Mouse (Mus musculus): ENCODE data around the gene Slc26a3. TPM values are rescaled to one million over a fixed set of nuclear protein-coding genes. Genes with fewer than 3 reads are reported as not detected.
"Not testable (repeated sequence)": the region's sequence is repeated elsewhere in the genome, so short reads cannot be mapped to it uniquely, and the experiment has no call there.

Slc26a3 gene
- total RNA-seq, 1 experiment from 2014 or later, result not detected

DNA sequence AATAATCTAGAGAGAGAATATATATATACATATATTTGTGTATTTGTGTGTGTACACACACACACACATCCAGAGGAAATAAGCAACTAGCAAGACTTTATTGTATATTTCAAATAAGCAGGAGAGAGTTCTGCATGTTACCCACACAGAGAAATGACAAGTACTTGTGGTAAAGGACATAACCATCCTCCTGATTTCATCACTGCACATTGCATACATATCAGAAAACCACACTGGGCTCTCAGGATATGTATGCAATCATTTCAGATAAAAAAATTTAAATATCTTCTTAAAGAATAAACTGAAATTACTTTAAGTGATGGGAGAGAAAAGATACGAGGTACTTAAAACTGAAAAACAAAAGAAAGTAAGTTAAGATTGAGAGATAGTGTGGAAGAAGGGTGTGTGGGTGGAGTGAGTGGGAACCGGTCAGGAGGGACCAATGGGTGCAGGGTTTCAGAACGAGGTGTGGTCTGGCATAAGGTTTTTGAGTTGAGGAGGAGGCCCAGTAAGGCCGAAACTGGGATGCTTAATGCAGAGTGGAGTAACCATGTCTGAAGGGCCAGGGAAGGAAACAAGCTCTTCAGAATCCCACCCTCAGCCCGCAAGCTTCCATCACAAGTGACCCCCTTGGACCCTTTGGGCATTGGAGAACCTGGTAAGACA is 14.0 kb downstream of the Slc26a3 start:
- ATAC-seq (ENCODE audit: extremely low read depth, insufficient number of reproducible peaks, low FRiP score, poor library complexity, severe bottlenecking), result no peak

- ATAC-seq (ENCODE audit: extremely low read depth, insufficient number of reproducible peaks, low FRiP score, poor library complexity, severe bottlenecking), result peak; percentile 90
Observed at GRCm38 (mm10) chr12:31415971-31416370, 25.3 kb downstream of the Slc26a3 start.

- ATAC-seq (ENCODE audit: extremely low read depth, insufficient number of reproducible peaks, low FRiP score, poor library complexity, severe bottlenecking), result no peak
Observed at GRCm38 (mm10) chr12:31421901-31422574, 31.4 kb downstream of the Slc26a3 start.

- ATAC-seq (ENCODE audit: extremely low read depth, insufficient number of reproducible peaks, low FRiP score, poor library complexity, severe bottlenecking), result no peak
Observed at GRCm38 (mm10) chr12:31437791-31438190, 47.1 kb downstream of the Slc26a3 start.

DNA sequence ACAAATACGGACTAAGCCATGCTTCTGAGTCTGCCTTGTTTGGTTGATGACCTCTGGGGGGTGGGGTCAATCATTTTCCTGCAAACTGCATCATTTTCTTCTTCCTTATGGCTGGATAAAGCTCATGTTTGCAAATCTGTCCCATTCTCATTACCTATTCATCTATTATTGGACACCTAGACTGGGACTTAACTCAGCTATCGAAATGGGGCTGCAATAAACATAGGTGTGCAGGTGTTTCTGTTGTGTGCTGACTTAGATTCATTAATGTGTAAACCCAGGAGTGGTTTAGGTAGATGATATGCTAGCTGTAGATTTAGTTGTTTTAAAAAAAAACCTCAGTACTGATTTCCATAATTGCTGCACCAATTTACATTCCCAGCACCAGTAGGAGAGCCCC is 48.9 kb downstream of the Slc26a3 start:
- ATAC-seq (ENCODE audit: extremely low read depth, insufficient number of reproducible peaks, low FRiP score, poor library complexity, severe bottlenecking), result no peak

GRCm38 (mm10) chr12:31444131-31444546 is 53.5 kb downstream of the Slc26a3 start:
- ATAC-seq (ENCODE audit: extremely low read depth, insufficient number of reproducible peaks, low FRiP score, poor library complexity, severe bottlenecking), result no peak

- ATAC-seq (ENCODE audit: extremely low read depth, insufficient number of reproducible peaks, low FRiP score, poor library complexity, severe bottlenecking), result no peak
Observed at GRCm38 (mm10) chr12:31444827-31445226, 54.2 kb downstream of the Slc26a3 start.

GRCm38 (mm10) chr12:31449341-31449740 is 58.7 kb downstream of the Slc26a3 start:
- ATAC-seq (ENCODE audit: extremely low read depth, insufficient number of reproducible peaks, low FRiP score, poor library complexity, severe bottlenecking), result no peak

GRCm38 (mm10) chr12:31456271-31456670 is 65.6 kb downstream of the Slc26a3 start:
- ATAC-seq (ENCODE audit: extremely low read depth, insufficient number of reproducible peaks, low FRiP score, poor library complexity, severe bottlenecking), result no peak

DNA sequence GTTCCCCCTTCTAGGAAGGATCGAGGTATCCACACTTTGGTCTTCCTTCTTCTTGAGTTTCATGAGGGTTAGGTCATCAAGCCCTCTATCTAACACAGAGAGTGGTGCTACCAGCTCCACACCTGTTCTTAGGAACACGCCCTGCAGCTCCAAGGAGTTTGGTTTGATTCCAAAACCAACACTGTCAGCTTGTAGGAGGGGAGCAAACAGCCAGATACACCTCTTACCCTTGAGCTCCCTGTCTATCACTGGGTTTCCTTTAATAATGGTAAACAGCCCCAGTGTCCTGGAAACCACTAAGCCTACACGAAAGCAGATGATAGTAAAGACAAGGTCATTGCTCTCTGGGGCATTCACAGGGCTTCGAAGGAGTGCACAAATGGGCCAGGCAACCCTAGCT is 67.8 kb downstream of the Slc26a3 start:
- ATAC-seq (ENCODE audit: extremely low read depth, insufficient number of reproducible peaks, low FRiP score, poor library complexity, severe bottlenecking), result no peak

DNA sequence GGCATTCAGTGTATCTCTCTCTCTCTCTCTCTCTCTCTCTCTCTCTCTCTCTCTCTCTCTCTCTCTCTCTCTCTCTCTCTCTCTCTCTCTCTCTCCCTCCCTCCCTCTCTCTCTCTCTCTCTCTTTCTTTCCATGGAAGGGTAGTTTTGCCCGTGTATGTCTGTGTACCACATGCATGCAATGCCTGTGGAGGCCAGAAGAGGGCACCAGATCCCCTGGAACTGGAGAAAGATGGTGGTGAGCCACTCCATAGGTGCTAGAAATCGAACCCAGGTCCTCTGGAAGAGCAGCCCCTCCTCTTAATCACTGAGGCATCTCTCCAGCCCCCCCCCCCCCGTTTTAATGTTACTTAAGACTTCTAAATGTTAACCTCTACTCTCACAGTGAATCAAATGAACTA is 69.6 kb downstream of the Slc26a3 start:
- not testable (repeated sequence) for ATAC-seq (ENCODE audit: extremely low read depth, insufficient number of reproducible peaks, low FRiP score, poor library complexity, severe bottlenecking)

DNA sequence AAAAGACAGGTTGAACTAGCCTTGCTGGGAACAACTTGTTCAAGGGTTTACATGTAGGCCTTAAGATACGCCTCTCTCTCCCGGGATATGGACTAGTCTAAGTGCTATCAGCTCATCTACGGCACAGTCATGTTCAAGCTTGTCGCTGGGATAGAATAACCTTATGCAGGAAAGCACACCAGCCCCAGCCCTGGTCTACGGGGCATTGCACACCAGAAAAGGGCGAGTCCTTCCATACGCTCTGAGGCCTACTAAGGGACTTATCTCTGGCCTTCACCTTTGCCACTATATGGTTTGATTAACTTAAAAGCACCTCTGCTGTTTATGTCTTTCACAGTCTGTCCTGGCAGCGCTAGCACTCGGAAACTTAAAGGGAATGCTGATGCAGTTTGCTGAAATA is 70.7 kb downstream of the Slc26a3 start:
- ATAC-seq (ENCODE audit: extremely low read depth, insufficient number of reproducible peaks, low FRiP score, poor library complexity, severe bottlenecking), result no peak

- no peak for ATAC-seq (ENCODE audit: extremely low read depth, insufficient number of reproducible peaks, low FRiP score, poor library complexity, severe bottlenecking)
Observed at GRCm38 (mm10) chr12:31462615-31463014, 71.9 kb downstream of the Slc26a3 start.

DNA sequence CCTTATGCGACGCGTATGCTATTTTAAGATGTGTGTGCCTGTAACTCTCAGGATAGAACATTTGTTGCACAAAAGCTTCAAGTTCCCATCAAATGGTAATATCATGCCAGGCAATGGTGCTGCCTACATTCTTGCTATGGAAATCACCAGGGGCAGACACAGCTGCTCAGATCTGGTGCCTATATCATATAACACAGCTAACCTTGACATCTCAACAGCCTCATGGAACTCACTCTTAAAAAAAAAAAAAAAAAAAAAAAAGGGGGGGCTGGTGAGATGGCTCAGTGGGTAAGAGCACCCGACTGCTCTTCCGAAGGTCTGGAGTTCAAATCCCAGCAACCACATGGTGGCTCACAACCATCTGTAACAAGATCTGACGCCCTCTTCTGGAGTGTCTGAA is 87.5 kb downstream of the Slc26a3 start:
- not testable (repeated sequence) for ATAC-seq (ENCODE audit: extremely low read depth, insufficient number of reproducible peaks, low FRiP score, poor library complexity, severe bottlenecking)

- ATAC-seq (ENCODE audit: extremely low read depth, insufficient number of reproducible peaks, low FRiP score, poor library complexity, severe bottlenecking), result no peak
Observed at GRCm38 (mm10) chr12:31486431-31486830, 95.8 kb downstream of the Slc26a3 start.

DNA sequence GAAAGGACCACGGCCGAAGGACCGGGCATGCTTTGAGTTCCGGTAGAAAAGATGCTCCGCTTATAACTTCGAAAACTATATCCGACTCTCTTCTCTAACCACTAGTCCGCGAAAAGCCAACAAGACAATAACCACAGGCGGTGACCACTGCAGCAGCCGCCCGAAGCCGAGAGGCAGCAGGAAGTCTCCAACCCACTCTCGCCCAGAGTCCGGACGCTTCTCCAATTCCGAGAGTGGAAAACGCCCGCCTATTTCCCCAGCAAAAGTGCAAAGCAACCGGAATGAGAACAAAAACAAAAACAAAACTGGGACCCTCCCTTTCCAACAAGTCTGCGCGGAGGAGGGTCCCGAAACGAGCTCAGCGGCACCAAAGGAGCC is 108.3 kb downstream of the Slc26a3 start:
- ATAC-seq (ENCODE audit: extremely low read depth, insufficient number of reproducible peaks, low FRiP score, poor library complexity, severe bottlenecking), result no peak

DNA sequence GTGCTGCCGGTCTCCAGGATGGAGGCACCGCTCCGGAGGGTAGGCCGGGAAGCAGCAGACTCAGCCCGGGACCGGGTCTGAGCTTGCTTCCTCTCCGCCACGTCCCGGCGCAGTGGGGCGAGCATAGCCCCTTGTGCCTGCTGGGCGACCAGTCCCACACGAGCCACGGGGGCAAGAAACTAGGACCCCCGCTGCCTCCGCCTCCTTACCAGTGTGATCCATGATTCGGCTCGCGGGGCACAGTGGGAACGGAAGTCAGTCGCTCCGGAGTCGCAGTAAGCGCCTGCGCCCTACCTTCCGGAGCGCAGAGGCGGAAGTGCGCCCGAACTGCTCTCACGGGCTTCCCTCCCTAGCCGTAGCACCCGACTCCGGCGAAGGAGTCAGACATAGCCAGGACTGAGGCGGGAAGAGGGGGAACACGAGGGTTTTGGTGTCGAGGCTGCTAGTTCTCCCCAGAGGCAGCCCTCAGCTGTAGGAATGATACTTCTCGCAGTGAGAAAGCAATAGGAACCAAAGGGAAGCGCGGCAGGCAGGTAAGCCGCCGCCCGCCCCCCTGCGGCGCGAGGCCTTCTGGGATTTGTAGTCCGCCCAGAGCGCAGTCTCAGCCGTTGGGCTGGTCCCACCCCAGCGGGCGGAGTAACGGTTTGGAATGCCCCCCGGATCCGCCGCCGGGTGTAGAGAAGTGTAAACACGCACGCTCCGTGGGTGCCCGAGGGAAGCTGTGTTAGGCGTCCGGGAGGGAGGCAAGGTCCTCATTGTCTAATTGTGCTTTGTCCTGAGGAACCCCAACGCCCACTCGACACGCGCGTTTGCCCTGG is 108.9 kb downstream of the Slc26a3 start, which contains the start of gene Cbll1:
Cbll1 (minus strand) TSS at position 303 of the 818 bp plus-strand sequence.
- peak; percentile 84 for ATAC-seq (ENCODE audit: extremely low read depth, insufficient number of reproducible peaks, low FRiP score, poor library complexity, severe bottlenecking)

- ATAC-seq (ENCODE audit: extremely low read depth, insufficient number of reproducible peaks, low FRiP score, poor library complexity, severe bottlenecking), result peak; percentile 28; the same call in 1 of the 2 replicates
Observed at GRCm38 (mm10) chr12:31500196-31500595, 109.5 kb downstream of the Slc26a3 start.

DNA sequence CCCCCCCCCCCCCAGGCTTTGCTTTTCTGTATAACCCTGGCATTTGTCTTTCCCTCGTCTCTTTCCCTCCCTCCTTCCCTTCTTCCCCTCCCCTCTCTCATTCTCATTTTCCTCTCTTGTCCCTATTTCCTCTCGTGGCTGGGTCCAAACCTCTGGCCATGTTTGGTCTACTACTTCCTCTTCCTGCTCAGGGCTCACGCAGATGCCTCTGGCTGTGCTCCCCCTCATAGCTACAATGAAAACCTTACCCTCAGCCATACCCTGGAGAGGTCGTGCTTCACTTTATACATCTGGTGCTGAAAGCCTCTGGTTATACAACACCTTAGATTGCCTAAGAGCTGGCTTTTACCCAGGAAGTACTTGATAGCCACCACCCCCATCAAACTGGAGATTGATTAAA is 110.6 kb downstream of the Slc26a3 start:
- no peak for ATAC-seq (ENCODE audit: extremely low read depth, insufficient number of reproducible peaks, low FRiP score, poor library complexity, severe bottlenecking)

DNA sequence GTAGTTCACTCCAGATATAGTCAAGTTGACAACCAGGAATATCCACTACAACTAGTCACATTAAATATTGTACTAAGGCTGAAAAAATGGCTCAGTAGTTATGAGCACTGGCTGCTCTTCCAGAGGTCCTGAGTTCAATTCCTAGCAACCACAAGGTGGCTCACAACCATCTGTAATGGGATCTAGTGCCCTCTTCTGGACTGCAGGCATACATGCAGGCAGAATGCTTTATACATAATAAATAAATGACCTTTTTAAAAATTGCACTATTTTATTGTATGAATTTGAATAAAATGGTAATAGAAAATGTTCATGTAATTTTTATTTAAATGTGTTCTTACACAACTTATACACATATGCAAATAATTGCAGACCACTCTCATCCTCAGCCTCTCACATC is 112.5 kb downstream of the Slc26a3 start:
- ATAC-seq (ENCODE audit: extremely low read depth, insufficient number of reproducible peaks, low FRiP score, poor library complexity, severe bottlenecking), result no peak
